Mouse (Mus musculus) spleen, postnatal 10 days (tissue): ENCODE data around the gene Satb1.

Experiments
- DNase-seq, 2 experiments: peaks; one replicate each; pipeline ENCODE4 v3.0.0; 2021 to 2022; ENCODE audit warnings: low spot score in 2 of 2

Satb1 gene

DNA sequence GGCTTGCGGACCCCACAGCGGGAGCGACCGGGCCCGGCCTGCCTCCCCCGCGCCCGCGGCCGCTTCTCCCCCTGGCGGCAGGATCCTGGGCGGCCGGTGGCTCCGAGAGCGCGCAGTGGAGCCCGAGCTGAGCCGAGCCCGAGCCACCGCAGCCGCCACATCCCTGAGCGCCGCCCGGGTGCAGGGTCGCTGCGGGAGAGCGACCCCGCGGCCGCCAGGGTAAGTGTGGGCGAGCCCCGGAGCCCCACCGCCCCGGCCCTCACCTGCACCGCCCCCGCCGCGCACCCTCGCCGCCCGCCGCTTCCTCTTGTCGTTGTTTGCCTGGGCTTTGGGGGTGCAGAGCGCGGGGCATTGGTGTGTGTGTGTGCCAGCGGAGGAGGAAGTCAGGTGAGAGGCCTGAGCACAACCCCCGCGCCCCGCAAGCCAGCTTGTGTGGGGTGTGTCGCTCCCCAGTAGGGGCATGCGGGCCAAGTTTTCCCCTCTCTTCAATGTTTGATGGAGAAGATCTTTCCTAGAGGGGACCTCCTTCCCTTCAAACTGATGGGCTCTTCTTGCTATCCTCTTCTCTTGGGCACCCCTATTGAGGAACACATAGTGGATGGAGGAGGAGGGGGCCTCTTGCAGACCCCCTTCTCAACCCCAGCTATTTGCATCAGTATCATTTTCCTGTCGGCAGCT lies at the start of gene Satb1:
TSS of gene Satb1 (minus strand) at position 391 of the 678 bp plus-strand sequence.
- peak; percentile 51 to 79 for DNase-seq

DNA sequence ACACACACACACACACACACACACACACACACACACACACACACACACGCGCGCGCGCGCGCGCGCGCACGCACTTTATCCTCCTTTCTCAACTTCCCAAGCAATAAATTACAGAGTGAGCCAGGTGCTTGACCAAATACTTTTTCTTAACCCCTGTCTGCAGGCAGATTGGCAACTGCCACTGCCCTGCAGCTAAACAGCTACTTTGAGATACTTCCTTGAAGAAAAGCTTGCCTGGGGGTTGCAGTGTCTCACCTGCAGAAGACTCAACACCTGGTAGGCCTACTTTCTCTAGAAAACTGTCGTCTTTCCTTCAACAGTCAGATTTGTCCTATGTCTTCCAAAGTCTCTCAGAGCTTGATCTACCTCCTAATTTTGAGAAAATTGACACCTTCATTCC lies 49.5 kb upstream of the Satb1 start:
- DNase-seq = no peak

DNA sequence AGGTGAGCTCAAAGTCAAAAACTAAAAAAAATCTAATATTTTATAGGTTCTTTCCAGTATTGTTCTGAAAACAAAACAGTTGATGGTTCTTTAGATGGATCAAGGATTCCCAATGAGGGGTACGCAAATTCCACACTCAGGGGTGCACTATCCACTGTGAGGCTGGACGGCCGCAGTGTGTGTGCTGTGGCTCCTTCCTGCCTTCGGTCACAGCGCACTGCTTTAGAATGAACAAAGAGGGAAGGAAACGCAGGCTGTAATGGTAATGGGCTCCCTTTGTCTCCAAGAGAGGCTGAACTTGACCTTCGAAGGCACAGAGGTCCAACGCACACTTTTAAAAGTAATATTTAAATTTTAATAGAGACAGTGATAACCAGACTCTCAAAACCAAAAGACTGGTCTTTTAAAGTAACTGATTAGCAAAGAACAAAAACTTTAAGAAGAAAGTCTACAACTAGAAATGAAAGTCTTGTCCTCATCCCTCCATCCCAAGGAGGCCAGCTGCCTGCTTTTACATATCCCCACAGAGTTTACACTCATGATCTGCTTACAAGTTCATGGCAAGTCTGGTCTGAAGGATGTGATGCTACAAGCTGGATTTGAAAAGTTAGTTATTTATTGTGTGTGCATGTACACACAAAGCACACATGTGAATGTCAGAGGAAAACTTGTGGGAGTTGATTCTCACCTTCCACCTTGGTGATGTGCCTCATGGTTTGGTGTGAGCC lies 48.0 kb upstream of the Satb1 start:
- no peak for DNase-seq

DNA sequence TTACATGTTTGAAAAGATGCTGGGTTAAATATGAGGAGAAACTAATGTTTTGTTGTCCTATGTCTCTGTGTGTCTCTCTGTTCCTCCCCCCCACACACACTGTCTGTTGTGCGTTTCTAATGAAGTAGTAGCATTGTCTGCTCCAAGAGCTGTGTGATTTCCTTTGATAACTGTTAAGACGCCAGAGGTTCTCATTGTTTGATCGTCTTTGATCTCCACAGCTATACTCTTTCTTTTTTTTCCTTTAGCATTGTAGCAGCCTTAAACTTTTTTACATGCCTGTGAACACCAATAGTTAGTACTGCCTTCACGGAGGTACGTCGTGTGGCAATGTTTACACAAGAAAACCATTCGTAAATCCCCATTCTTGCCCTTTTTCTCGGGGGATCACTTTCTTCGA lies 47.1 kb upstream of the Satb1 start:
- no peak for DNase-seq

DNA sequence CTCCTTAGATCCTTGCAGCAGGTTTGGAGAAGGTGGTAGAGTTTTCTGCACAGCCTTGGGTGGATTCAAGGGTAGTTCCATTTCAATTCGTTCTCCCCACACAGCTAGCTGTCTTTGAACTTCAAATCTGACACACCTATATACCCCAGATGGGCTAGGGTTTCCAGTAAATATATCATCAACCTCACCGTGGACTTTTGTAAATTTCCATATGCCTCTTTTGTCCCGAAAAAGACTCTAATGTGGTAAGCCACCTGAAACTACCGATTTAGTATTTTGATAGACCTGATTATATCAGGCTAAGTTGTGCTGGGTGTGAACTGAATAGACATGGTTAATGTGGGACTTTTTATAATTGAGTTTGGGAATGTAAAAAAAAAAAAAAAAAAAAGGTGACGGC lies 46.6 kb upstream of the Satb1 start:
- DNase-seq = no peak

GRCm38 (mm10) chr17:51879171-51879570 lies 46.1 kb upstream of the Satb1 start:
- DNase-seq = no peak

- DNase-seq = peak in 1 of 2 experiments; percentile 70
These were observed 43.4 kb upstream of the Satb1 start for GRCm38 (mm10) chr17:51876471-51876870.

DNA sequence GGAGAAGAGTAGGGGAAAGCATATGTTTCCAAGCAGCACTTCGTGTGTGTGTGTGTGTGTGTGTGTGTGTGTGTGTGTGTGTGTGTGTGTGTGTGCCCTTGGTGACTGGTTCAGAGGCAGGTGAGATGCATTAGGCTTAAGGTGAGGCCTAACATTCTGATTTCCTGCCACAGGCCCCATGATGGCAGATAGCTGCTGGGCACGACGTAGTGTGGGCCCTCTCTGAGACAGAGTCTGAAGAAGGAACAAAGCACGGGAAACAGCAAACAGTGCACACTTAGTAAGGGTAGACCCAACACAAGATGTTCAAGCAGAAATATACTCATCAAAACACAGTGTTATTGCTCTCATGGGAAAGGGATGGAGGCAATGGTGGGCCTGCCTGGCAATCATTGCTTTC lies 24.5 kb upstream of the Satb1 start:
- DNase-seq = no peak

- DNase-seq = no peak
These were observed 23.2 kb upstream of the Satb1 start for GRCm38 (mm10) chr17:51856332-51856731.

GRCm38 (mm10) chr17:51855261-51855660 lies 22.2 kb upstream of the Satb1 start:
- no peak for DNase-seq

DNA sequence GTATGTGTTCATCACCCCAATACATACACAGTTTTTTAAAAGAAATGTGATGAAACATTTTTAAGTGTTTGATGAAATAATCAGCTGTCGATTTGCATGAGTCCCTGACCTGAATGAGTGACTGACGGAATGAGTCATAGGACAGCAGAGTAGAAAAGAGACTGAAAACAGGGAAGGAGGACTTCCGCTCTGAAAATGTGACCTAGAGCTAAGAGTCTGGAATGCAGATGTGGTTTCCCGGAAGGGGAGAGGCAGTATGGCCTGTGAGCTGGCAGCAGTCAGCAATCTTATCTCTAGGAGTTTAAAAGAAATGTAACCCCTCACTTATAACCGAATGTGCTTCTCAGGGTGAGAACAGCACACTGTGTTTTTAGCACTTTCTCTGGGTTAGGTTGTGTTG lies 20.9 kb upstream of the Satb1 start:
- DNase-seq = no peak

DNA sequence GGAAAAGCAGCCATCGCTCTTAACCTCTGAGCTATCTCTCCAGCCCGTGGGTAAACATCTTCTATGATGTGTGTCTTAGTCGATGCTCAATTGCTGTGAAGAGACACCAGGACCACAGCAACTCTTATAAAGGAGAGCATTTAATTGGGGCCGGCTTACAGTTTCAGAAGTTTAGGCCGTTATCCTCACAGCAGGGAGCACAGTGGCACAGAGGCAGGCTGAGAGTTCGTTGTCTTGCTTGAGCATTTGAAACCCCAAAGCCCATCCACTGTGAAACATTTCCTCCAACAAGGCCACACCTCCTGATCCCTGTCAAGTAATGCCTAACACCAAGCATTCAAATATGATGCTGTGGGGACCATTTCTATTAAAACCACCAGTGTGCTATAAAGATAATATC lies 7.5 kb upstream of the Satb1 start:
- no peak for DNase-seq

DNA sequence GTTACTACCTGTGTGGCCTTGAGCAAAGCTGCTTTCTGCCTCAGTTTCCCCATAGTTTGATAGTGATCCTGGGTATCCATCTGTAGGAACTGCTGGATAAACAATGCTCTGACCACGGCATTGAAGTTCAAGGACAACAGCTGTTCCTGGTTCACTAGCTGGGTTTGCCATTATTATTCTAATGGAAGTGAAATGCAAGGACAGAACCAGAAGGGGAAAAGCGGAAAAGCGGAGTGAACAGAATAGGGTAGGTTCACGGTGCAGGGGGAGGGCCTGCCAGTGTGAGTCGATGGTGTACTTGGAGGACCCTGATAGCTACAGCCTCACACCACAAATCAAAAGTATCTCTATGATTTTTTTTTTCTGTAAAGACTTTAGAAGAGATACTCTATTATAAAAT lies 6.4 kb upstream of the Satb1 start:
- no peak for DNase-seq

DNA sequence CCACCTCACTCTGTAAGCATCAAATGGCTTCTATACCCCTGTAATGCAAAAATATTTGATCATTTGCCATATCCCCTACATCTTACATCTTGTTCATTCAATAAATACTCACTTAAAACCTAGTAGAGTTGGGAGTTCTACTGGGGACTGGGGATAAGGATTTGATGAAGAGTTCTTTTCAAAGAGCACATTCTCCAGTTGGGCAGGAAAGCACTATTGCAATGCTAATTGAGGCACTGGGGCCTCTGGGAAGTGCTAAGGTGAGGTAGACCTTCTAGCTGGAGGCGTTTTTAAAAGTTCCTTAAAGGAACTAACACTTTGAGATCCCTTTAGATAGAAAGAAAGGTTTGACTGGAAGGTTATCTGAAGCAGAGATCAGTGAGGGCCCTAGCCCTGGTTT lies 3.8 kb upstream of the Satb1 start:
- no peak for DNase-seq

GRCm38 (mm10) chr17:51836243-51836642 lies 3.2 kb upstream of the Satb1 start:
- no peak for DNase-seq

DNA sequence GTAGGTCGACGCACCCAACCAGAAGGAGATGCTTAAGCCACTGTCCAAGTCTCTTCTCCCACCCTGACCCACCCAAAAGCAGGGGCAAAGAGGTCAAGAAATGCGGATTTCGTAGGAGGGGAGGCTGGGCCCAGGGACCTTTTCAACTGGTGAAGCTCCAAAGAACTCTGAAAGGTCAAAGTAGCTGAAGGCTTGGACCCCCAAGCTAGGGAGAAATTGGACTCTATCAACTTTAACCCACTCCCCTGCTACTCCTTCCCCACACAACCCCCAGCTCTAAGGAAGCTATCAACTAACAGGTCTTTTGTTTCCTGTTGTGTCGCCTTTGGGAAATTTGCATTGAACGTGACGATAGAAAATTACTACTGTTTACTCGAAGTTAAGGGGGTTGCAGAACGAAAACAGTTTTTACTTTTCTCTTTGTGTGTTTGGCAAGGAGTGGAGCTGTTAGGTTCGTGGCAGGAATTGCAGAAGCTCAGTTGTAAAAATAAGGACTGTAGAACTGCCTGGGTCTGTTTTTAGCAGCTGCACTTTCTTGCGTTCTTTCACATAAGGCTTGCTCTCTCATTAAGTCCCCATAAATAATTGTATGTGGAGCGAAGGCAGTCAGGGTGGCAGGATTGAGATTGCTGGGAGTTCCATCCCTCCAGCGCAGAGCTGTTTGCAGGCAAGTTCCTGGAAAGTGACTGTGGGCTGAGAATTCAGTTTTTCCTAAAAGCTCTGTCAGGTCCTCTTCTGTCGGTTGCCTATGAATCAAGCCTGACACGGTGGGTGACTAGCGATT lies 680 bp upstream of the Satb1 start:
- peak in 1 of 2 experiments; percentile 16 for DNase-seq

GRCm38 (mm10) chr17:51832421-51832875 lies 642 bp downstream of the Satb1 start:
- peak in 1 of 2 experiments; percentile 60 for DNase-seq

- DNase-seq = peak; percentile 41 to 50
These were observed 1.2 kb downstream of the Satb1 start for GRCm38 (mm10) chr17:51831702-51832420.

- no peak for DNase-seq
These were observed 1.9 kb downstream of the Satb1 start for GRCm38 (mm10) chr17:51831121-51831701.

- no peak for DNase-seq
These were observed 3.7 kb downstream of the Satb1 start for GRCm38 (mm10) chr17:51829436-51829835.

DNA sequence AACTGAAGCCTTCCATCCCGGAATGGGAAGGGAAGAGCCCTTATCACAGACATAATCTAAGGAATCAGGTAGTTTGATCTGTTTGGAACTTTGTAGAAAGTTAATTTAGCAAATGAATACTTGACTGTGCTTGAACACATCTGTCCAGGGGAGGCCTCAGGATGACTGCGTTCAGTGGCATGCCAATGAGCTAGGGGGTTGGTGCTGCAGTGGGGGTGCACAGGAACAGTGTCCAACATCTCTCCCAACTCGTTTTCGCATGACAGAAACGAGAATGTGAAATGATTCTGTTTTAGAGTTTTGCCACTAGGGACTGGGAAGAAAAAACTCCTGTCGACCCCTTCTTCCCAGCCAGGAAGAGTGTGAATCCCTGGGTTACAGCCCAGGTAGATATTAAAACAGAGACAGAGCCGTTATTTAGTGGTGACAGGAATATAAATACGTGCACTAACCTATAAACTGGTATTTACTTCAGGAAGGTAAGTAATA lies 5.1 kb downstream of the Satb1 start:
- no peak for DNase-seq
